Mouse (Mus musculus) gastrocnemius, adult 2 months (tissue): Measurements from ENCODE around the gene Fgd6. TPM values are rescaled to one million over a fixed set of nuclear protein-coding genes. Genes with fewer than 3 reads are reported as not detected.

Experiments used
- DNase-seq: peaks from one replicate; pipeline ENCODE4 v3.0.0; 2022
- H3K27ac ChIP-seq: fragments of 200-600 bp; 2 replicates; pipeline ENCODE4 v1.8.1; 2022; ENCODE audit warnings: mild to moderate bottlenecking
- H3K4me3 ChIP-seq: fragments of 200-600 bp; 2 replicates; pipeline ENCODE4 v1.8.1; 2022; ENCODE audit warnings: mild to moderate bottlenecking, moderate library complexity
- CTCF ChIP-seq: fragments of 200-600 bp; IDR thresholded peaks from 2 replicates; pipeline ENCODE4 v1.8.1; 2022; ENCODE audit warnings: antibody characterized with exemption, mild to moderate bottlenecking, moderate library complexity
- intact Hi-C: fragments of 180-260 bp; cut with DNase I; formaldehyde crosslinking; loops from one replicate; pipeline ENCODE4 v1.15.1; 2025
- total RNA-seq, 2 experiments: library from RNA; stranded (reverse); gene quantifications; 2 replicates each; pipeline ENCODE4 v1.2.3; 2021

The Fgd6 gene
- total RNA-seq, 2 experiments from 2014 or later, result 2.4 to 3.2 TPM

- no peak for TF ChIP-seq CTCF
- intact Hi-C loops, result no loop called here
These were observed 99.0 kb downstream of the Fgd6 start for GRCm38 (mm10) chr10:94134535-94135390.

GRCm38 (mm10) chr10:94138890-94139482 lies 103.2 kb downstream of the Fgd6 start:
- no peak for DNase-seq
- TF ChIP-seq CTCF, result no peak
- intact Hi-C loops, result no loop called here

More at GRCm38 (mm10) chr10:94134535-94135390, 99.0 kb downstream of the Fgd6 start:
- H3K27ac ChIP-seq, result no peak overlapping the region
- H3K4me3 ChIP-seq, result no peak overlapping the region
- DNase-seq, result no peak

DNA sequence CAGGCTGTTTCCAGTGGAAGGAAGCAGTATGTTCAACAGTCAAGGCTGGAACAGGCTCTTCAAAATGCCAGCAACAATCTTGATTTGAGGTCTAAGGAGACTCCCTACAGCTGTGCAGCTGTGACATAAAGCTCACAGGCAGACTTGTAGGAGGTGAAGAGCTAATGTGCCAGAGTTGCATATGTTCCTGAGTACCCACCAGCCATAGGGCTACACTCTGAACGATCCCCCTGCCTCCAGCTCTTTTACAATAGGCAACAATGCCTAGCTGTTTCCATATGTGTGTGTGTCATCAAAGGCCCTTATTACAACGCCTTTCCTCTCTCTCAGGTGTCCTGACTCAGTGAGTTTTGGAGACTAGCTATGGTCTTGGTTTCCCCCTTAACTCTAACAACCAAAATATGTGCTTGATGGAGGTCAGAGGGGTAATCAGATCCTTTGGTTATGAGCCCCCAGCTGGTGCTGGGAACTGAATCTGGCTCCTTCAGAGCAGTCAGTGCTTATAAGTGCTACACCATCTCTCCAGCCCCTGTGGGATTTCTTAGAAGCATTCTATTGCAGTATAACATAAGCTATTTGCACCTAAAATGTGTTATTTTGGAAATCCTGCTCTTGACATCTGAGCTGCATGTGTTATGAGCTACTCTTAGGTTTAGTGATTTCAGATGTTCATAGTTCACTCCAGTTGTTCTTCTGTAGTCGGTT lies 104.6 kb downstream of the Fgd6 start:
- no peak for TF ChIP-seq CTCF
- Histone ChIP-seq H3K4me3 (no peak overlapping the region), H3K27ac (no peak overlapping the region)
- DNase-seq, result no peak
- intact Hi-C loops, result no loop called here

More at GRCm38 (mm10) chr10:94138890-94139482, 103.2 kb downstream of the Fgd6 start:
- Histone ChIP-seq H3K4me3 (no peak overlapping the region), H3K27ac (no peak overlapping the region)

DNA sequence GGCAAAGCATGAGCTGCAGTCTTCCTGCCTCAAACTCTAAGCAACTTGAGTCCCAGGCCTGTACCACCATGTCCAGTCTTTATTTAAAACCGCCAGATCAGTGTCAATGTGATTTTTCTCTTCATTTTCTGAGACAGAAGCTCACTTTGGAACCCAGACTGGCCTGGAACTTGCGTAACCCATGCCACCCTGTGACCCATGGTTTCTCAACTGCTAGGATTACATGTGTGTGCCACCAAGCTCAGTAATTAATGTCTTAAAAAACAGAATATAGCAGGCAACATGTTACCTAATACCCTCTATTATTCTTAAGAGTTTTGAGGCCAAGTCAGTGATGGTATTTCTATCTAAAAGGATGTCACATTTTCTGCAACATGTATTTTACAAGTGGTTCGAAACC lies 106.6 kb downstream of the Fgd6 start:
- no peak for DNase-seq
- H3K4me3 ChIP-seq, result no peak overlapping the region
- TF ChIP-seq CTCF, result no peak
- H3K27ac ChIP-seq, result no peak overlapping the region
- intact Hi-C loops, result no loop called here

DNA sequence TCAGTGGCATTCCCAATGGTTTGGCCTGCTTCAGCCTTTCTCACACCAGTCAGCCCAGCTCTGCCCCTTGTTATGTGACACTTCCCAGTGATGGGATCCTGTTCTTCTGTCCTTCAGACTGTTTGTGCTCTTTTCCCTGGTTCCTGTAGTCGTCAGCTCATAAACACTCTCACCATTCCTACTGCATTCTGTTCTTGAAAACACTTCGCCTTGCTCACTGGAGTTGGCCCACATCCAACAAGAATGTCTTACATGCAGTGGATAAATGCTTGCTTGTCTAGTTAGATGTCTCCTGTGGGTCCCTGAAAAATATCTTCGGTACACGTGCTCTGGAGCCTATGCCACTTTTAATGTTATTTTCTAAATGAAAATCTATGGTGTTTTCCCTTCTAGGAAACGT lies 108.8 kb downstream of the Fgd6 start:
- no peak for DNase-seq
- TF ChIP-seq CTCF, result no peak
- Histone ChIP-seq H3K4me3 (no peak overlapping the region), H3K27ac (no peak overlapping the region)
- intact Hi-C loops, result no loop called here

- H3K27ac ChIP-seq, result peak overlapping the region; percentile 100
- H3K4me3 ChIP-seq, result peak overlapping the region; percentile 85
- no peak for TF ChIP-seq CTCF
- no peak for DNase-seq
- intact Hi-C loops, result loop anchor here (5.0 kb wide), 1 partner anchor 50 kb away; the partner anchor contains the start of gene Ndufa12
These were observed 111.6 kb downstream of the Fgd6 start for GRCm38 (mm10) chr10:94147391-94147755.

GRCm38 (mm10) chr10:94147756-94148531 lies 112.1 kb downstream of the Fgd6 start, which contains the start of gene Nr2c1:
TSS of gene Nr2c1 (plus strand) at chr10:94148023.
- Histone ChIP-seq H3K27ac (peak within 1 kb of the TSS; percentile 100), H3K4me3 (peak within 1 kb of the TSS; percentile 85)
- intact Hi-C loops, result loop anchor here (5.0 kb wide), 1 partner anchor 49 kb away; the partner anchor contains the start of gene Ndufa12
- peak; percentile 90 for TF ChIP-seq CTCF
- DNase-seq, result peak; percentile 97

- H3K27ac ChIP-seq, result no peak overlapping the region
- TF ChIP-seq CTCF, result no peak
- intact Hi-C loops, result no loop called here
- no peak overlapping the region for H3K4me3 ChIP-seq
- DNase-seq, result no peak
These were observed 115.7 kb downstream of the Fgd6 start for GRCm38 (mm10) chr10:94151488-94151887.

GRCm38 (mm10) chr10:94153841-94154240 lies 118.0 kb downstream of the Fgd6 start:
- H3K27ac ChIP-seq, result no peak overlapping the region
- intact Hi-C loops, result no loop called here
- no peak overlapping the region for H3K4me3 ChIP-seq
- no peak for TF ChIP-seq CTCF
- DNase-seq, result no peak

DNA sequence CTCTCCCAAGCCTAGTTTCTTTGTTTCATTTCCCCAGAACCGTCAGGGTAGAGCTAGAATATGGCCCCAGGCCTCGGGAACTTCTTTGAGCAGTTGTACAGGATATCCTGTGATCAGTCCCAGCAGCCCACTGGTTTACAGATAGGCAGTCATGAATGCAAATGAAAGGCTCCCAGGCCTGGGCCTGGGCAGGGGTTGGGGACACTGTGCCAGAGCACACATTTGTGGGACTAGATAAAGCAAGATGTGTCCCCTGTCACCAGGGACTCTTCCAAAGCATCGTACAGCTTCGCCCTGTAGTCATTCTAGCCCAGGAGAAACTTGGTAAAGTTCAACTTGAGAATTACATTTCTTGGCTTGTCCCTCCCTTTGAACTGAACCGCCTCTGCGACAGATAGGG lies 123.2 kb downstream of the Fgd6 start:
- intact Hi-C loops, result no loop called here
- Histone ChIP-seq H3K27ac (no peak overlapping the region), H3K4me3 (no peak overlapping the region)
- DNase-seq, result no peak
- TF ChIP-seq CTCF, result no peak

DNA sequence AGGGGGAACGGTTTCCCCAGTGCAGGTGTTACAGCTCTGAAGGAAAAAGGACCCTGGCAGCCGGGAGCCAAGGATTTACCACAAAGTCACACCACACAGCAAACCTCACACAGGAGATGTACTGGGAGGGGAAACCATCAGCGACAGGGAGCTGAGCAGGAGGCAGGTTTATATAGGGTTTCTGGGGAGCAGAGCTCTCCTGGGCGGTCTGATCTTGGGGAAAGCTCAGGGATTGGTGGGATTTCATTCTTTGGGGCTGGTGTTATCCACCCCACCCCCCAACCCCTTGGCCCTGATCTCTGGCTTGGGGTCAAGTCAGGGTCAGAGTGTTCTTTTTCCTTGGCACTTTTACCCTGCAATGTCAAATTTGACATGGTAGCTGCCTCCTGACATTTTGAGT lies 123.6 kb downstream of the Fgd6 start:
- intact Hi-C loops, result no loop called here
- no peak for TF ChIP-seq CTCF
- no peak for DNase-seq
- no peak overlapping the region for H3K27ac ChIP-seq
- no peak overlapping the region for H3K4me3 ChIP-seq
